Mouse (Mus musculus) monocyte, adult 5-6 weeks (primary cell): ENCODE data around the gene Olfr392. TPM values are rescaled to one million over a fixed set of nuclear protein-coding genes. Genes with fewer than 3 reads are reported as not detected.

Source experiments
- ATAC-seq: fragments of 153-309, 156-312 bp; replicated peaks from 2 replicates; pipeline ENCODE4 v1.8.0; 2017; ENCODE audit warnings: mild to moderate bottlenecking; ENCODE audit not compliant: low TSS enrichment, insufficient number of reproducible peaks, severe bottlenecking, poor library complexity, low FRiP score
- total RNA-seq: library from RNA; stranded (forward); fragments of 200-1000, 200-491, 200-594 nt; gene quantifications from 3 replicates; pipeline ENCODE4 v1.2.3, GENCODE M21; 2017

The Olfr392 gene
- total RNA-seq, result not detected in 3 replicates

- ATAC-seq, result no peak
Observed at GRCm38 (mm10) chr11:73816949-73817348, at the start of gene Olfr392. TSS of gene Olfr392 (minus strand) at chr11:73817049.

GRCm38 (mm10) chr11:73851354-73851753 is 34.5 kb upstream of the Olfr392 start, which contains the start of gene Olfr393:
TSS of gene Olfr393 (minus strand) at chr11:73851454.
- no peak for ATAC-seq

- no peak for ATAC-seq
Observed at GRCm38 (mm10) chr11:73802952-73803351, 13.9 kb downstream of the Olfr392 start, which contains the start of gene Olfr391-ps. TSS of gene Olfr391-ps (minus strand) at chr11:73803052.

- no peak for ATAC-seq
Observed at GRCm38 (mm10) chr11:73782664-73783063, 34.2 kb downstream of the Olfr392 start, which contains the start of gene Olfr390. TSS of gene Olfr390 (plus strand) at chr11:73782964.

- ATAC-seq, result no peak
Observed at GRCm38 (mm10) chr11:73780613-73781012, 36.2 kb downstream of the Olfr392 start, which contains the start of gene Olfr389. TSS of gene Olfr389 (minus strand) at chr11:73780713.

Other genes with a start within 250 kb of the Olfr392 start
- gene Olfr385, start 224.0 kb downstream of the Olfr392 start, total RNA-seq, result not detected in 3 replicates
- not detected in 3 replicates for gene Olfr384, start 218.5 kb downstream of the Olfr392 start, total RNA-seq
- not detected in 3 replicates for gene Zfp735, start 128.3 kb downstream of the Olfr392 start, total RNA-seq
- gene Olfr389, start 36.3 kb downstream of the Olfr392 start, total RNA-seq, result not detected in 3 replicates
- gene Olfr390, start 34.1 kb downstream of the Olfr392 start, total RNA-seq, result not detected in 3 replicates
- not detected in 3 replicates for gene Olfr391-ps, start 14.0 kb downstream of the Olfr392 start, total RNA-seq
- gene Olfr393, start 34.4 kb upstream of the Olfr392 start, total RNA-seq, result not detected in 3 replicates
- not detected in 3 replicates for gene Olfr394, start 73.7 kb upstream of the Olfr392 start, total RNA-seq
- not detected in 3 replicates for gene Olfr395, start 92.2 kb upstream of the Olfr392 start, total RNA-seq
- not detected in 3 replicates for gene Olfr23, start 119.6 kb upstream of the Olfr392 start, total RNA-seq
- gene Olfr397, start 143.8 kb upstream of the Olfr392 start, total RNA-seq, result not detected in 3 replicates
- gene Olfr398, start 173.4 kb upstream of the Olfr392 start, total RNA-seq, result not detected in 3 replicates
- gene Olfr139, start 239.5 kb upstream of the Olfr392 start, total RNA-seq, result not detected in 3 replicates
- not detected in 3 replicates for gene Olfr399, start 239.6 kb upstream of the Olfr392 start, total RNA-seq